9 mouse cellular contexts compared by ENCODE assay signal in the genomic region with DNA sequence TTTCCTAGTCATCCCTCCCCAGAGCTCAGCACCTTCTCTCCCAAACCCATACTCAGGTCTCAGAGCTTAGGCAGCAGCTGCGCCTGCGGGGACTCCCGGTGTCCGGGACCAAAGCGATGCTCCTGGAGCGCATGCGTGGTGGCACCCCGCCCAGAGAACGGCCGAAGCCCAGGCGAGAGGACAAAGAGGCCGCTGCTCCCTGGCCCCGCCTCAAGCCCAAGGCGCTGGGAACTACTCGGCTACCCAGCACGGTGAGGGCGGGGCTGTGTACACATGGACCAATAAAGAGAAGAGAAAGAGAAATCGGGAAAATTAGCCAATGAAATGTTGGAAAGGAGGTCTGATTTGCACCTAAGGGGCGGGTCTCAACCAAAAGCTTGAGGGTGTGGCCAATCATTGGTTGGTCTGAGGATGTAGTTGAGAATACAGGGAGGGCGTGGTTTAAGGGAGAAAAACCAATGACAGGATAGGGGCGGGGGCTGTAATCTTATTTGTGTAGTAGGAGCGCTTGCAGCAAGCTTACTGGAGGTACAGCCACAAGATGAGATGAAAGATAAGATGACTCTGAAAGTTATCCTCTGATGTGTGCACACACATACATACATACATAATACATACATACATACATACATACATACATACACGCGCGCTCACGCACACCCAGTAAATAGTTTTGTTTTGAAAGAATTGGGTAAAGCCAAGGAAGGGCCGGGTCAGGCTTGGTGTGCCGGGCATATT. TPM values are rescaled to one million over a fixed set of nuclear protein-coding genes. Genes with fewer than 3 reads are reported as not detected.
DNase-seq lines count a peak whose midpoint lies in the region; ATAC-seq and TF ChIP-seq lines count a peak whose summit lies in the region.
"Had no signal": no experiment of that assay in that cellular context is flagged by ENCODE, and none has a peak within 500 bp of the region (broad histone marks: within the 10 kb centered on the region; RNA-seq: fewer than 3 reads in every experiment).

No protein-coding gene starts in this region.

- H3K4me3 ChIP-seq in embryonic fibroblast, embryonic 13.5 days (ENCODE audit: insufficient read depth, low read length), result peak overlapping the region; percentile 54
- H3K4me3 ChIP-seq in heart, embryonic 10.5 days, result peak overlapping the region; percentile 61
- peak overlapping the region; percentile 46 for H3K4me3 ChIP-seq in kidney, embryonic 14.5 days (ENCODE audit: low read length)
- peak overlapping the region; percentile 43 for H3K4me3 ChIP-seq in limb, embryonic 14.5 days (replicated peaks; ENCODE audit: low read length)
- peak overlapping the region; percentile 48 for H3K4me3 ChIP-seq in midbrain, embryonic 16.5 days (ENCODE audit: low read depth, low read length)
- peak overlapping the region; percentile 43; the same call in 1 of the 2 replicates for H3K4me3 ChIP-seq in spleen, adult 2 months (ENCODE audit: extremely low read depth, insufficient read depth, insufficient read length)

- 5% methylated on average over 28 of the region's 28 CpGs for WGBS in heart, embryonic 10.5 days
- WGBS in kidney, embryonic 14.5 days, result 2% methylated on average over 28 of the region's 28 CpGs
- 1% methylated on average over 28 of the region's 28 CpGs for WGBS in limb, embryonic 14.5 days
- WGBS in midbrain, embryonic 16.5 days, result under 1% methylated on average over 28 of the region's 28 CpGs
- WGBS in spleen, adult 2 months, result 14% methylated on average over 28 of the region's 28 CpGs

- no peaks in the 10 kb centered on the region for H3K9me3 ChIP-seq in heart, embryonic 10.5 days
- no peaks in the 10 kb centered on the region for H3K9me3 ChIP-seq in kidney, embryonic 14.5 days (ENCODE audit: control insufficient read depth, low read length)
- H3K9me3 ChIP-seq in limb, embryonic 14.5 days (ENCODE audit: control insufficient read depth, low read length), result no peaks in the 10 kb centered on the region
- H3K9me3 ChIP-seq in midbrain, embryonic 16.5 days (replicated peaks; ENCODE audit: control insufficient read depth, low read length, poor library complexity, severe bottlenecking), result no peaks in the 10 kb centered on the region
- H3K9me3 ChIP-seq: G1E had no signal

- peak; percentile 92 for TF ChIP-seq POLR2A in embryonic fibroblast, embryonic 13.5 days (IDR thresholded peaks at IDR 0.05; ENCODE audit: low read depth, low read length)
- TF ChIP-seq POLR2A in limb, embryonic 14.5 days (IDR thresholded peaks at IDR 0.05; ENCODE audit: borderline replicate concordance, extremely low read depth, insufficient read depth, insufficient read length), result peak; percentile 94; the same call in 1 of the 2 replicates
- TF ChIP-seq POLR2A in spleen, adult 2 months (IDR thresholded peaks at IDR 0.05; ENCODE audit: low read depth, low read length), result peak; percentile 4; the same call in 1 of the 2 replicates

- H3K4me2 ChIP-seq in kidney, embryonic 14.5 days (replicated peaks; ENCODE audit: low read depth, low read length), result peak overlapping the region; percentile 82
- peak overlapping the region; percentile 77 for H3K4me2 ChIP-seq in limb, embryonic 14.5 days (replicated peaks; ENCODE audit: low read depth, low read length, severe bottlenecking)
- peak overlapping the region; percentile 77 for H3K4me2 ChIP-seq in midbrain, embryonic 16.5 days (ENCODE audit: low read length)

- peak overlapping the region; percentile 43 for H3K27ac ChIP-seq in embryonic fibroblast, embryonic 13.5 days (ENCODE audit: insufficient read depth, low read length)
- peak overlapping the region; percentile 90 for H3K27ac ChIP-seq in heart, embryonic 10.5 days
- peak overlapping the region; percentile 92 for H3K27ac ChIP-seq in kidney, embryonic 14.5 days (ENCODE audit: low read depth, low read length)
- peak overlapping the region; percentile 82 for H3K27ac ChIP-seq in limb, embryonic 14.5 days (replicated peaks; ENCODE audit: low read depth, low read length)
- peak overlapping the region; percentile 89 for H3K27ac ChIP-seq in midbrain, embryonic 16.5 days (ENCODE audit: low read length)
- no peak overlapping the region for H3K27ac ChIP-seq in spleen, adult 2 months (ENCODE audit: insufficient read depth, low read length)

- TF ChIP-seq CTCF in embryonic fibroblast, embryonic 13.5 days (IDR thresholded peaks at IDR 0.05; ENCODE audit: borderline replicate concordance, insufficient read depth, low read length), result no peak
- TF ChIP-seq CTCF in spleen, adult 2 months (IDR thresholded peaks at IDR 0.05; ENCODE audit: extremely low read depth, insufficient read depth, insufficient read length, insufficient replicate concordance), result no peak

- peak overlapping the region; percentile 76 for H3K9ac ChIP-seq in kidney, embryonic 14.5 days (ENCODE audit: low read depth, low read length)
- H3K9ac ChIP-seq in limb, embryonic 14.5 days (ENCODE audit: low read depth, low read length, severe bottlenecking), result peak overlapping the region; percentile 60
- peak overlapping the region; percentile 77 for H3K9ac ChIP-seq in midbrain, embryonic 16.5 days (ENCODE audit: low read depth, low read length)

- no peaks in the 10 kb centered on the region for H3K36me3 ChIP-seq in heart, embryonic 10.5 days
- H3K36me3 ChIP-seq in kidney, embryonic 14.5 days (ENCODE audit: control insufficient read depth, insufficient read depth, low read length), result no peaks in the 10 kb centered on the region
- no peaks in the 10 kb centered on the region for H3K36me3 ChIP-seq in limb, embryonic 14.5 days (ENCODE audit: control insufficient read depth, insufficient read depth, low read length)
- H3K36me3 ChIP-seq in midbrain, embryonic 16.5 days (ENCODE audit: control insufficient read depth, insufficient read depth, low read length), result no peaks in the 10 kb centered on the region
- no peaks in the 10 kb centered on the region for H3K36me3 ChIP-seq in spleen, adult 2 months (ENCODE audit: control insufficient read depth, insufficient read depth, low read length)
- H3K36me3 ChIP-seq: G1E had no signal

- peak; percentile 68 to 69 for DNase-seq in B cell, adult 2 months
- peak; percentile 99 for DNase-seq in brain, adult 2 months (ENCODE audit: low read depth, low spot score)
- DNase-seq in heart, embryonic 10.5 days (ENCODE audit: low spot score), result peak; percentile 98
- DNase-seq in limb, embryonic 14.5 days (ENCODE audit: low spot score), result peak; percentile 100
- peak; percentile 74 to 79 for DNase-seq in spleen, adult 2 months (ENCODE audit: low read depth in 1 of 2, low spot score in 2 of 2)

- peaks cover 8% of the 10 kb centered on the region; the same call in 1 of the 2 replicates for H3K27me3 ChIP-seq in heart, embryonic 10.5 days (ENCODE audit: insufficient read depth, poor library complexity, severe bottlenecking)
- no peaks in the 10 kb centered on the region for H3K27me3 ChIP-seq in kidney, embryonic 14.5 days (ENCODE audit: control insufficient read depth, insufficient read depth, low read length)
- H3K27me3 ChIP-seq in limb, embryonic 14.5 days (ENCODE audit: control insufficient read depth, insufficient read depth, low read length), result no peaks in the 10 kb centered on the region
- H3K27me3 ChIP-seq in midbrain, embryonic 16.5 days (ENCODE audit: control insufficient read depth, insufficient read depth, low read depth, low read length), result no peaks in the 10 kb centered on the region
- H3K27me3 ChIP-seq in spleen, adult 2 months (ENCODE audit: control insufficient read depth, insufficient read depth, low read length), result no peaks in the 10 kb centered on the region

- no peaks in the 10 kb centered on the region for H3K4me1 ChIP-seq in embryonic fibroblast, embryonic 13.5 days (ENCODE audit: control insufficient read depth, insufficient read depth, low read length)
- H3K4me1 ChIP-seq in heart, embryonic 10.5 days, result peaks cover 64% of the 10 kb centered on the region
- peaks cover 46% of the 10 kb centered on the region for H3K4me1 ChIP-seq in kidney, embryonic 14.5 days (ENCODE audit: control insufficient read depth, insufficient read depth, low read length)
- H3K4me1 ChIP-seq in limb, embryonic 14.5 days (ENCODE audit: control insufficient read depth, insufficient read depth, low read length), result peaks cover 28% of the 10 kb centered on the region
- peaks cover 17% of the 10 kb centered on the region for H3K4me1 ChIP-seq in midbrain, embryonic 16.5 days (ENCODE audit: control insufficient read depth, insufficient read depth, low read length)
- H3K4me1 ChIP-seq in spleen, adult 2 months (ENCODE audit: control insufficient read depth, insufficient read depth, insufficient read length), result peaks cover 6% of the 10 kb centered on the region; the same call in 1 of the 2 replicates

- ATAC-seq in kidney, embryonic 14.5 days (ENCODE audit: low FRiP score, low TSS enrichment), result peak; percentile 94
- ATAC-seq in limb, embryonic 14.5 days (ENCODE audit: low FRiP score, low read depth), result peak; percentile 91
- peak; percentile 92 for ATAC-seq in midbrain, embryonic 16.5 days

RNA-seq across cellular contexts. Expression of a gene that starts 3.8 kb away (rescaled TPM):
- polyA plus RNA-seq in embryonic fibroblast, embryonic 13.5 days (2011; ENCODE audit: insufficient read length, low read depth, missing spikeins), result 0.70 and 1.8 TPM in 2 replicates
- 1.9 and 2.3 TPM in 2 replicates for polyA plus RNA-seq in heart, embryonic 10.5 days (2016; fragmentation: Nextera tagmentation; extraction: Ambion mirVana)
- polyA plus RNA-seq in kidney, embryonic 14.5 days (2014; fragmentation: Nextera tagmentation; extraction: Ambion mirVana), result 3.6 and 5.0 TPM in 2 replicates
- polyA plus RNA-seq in limb, embryonic 14.5 days (2012; rRNA removed), result 34.6 and 43.9 TPM in 2 replicates
- polyA plus RNA-seq in limb, embryonic 14.5 days (2014; fragmentation: Nextera tagmentation; extraction: Ambion mirVana), result 15.7 and 19.8 TPM in 2 replicates
- polyA plus RNA-seq in midbrain, embryonic 16.5 days (2015; fragmentation: Nextera tagmentation; extraction: Ambion mirVana), result 3.4 and 4.6 TPM in 2 replicates
- polyA plus RNA-seq in spleen, adult 2 months (2012; rRNA removed), result 2.5 and 2.7 TPM in 2 replicates
- polyA plus RNA-seq: G1E had no signal

RNA-seq across cellular contexts. Expression of a gene that starts 16.3 kb away (rescaled TPM):
- 0.15 and 0.37 TPM in 2 replicates for polyA plus RNA-seq in embryonic fibroblast, embryonic 13.5 days (2011; ENCODE audit: insufficient read length, low read depth, missing spikeins)
- polyA plus RNA-seq in heart, embryonic 10.5 days (2016; fragmentation: Nextera tagmentation; extraction: Ambion mirVana), result 17.6 and 20.5 TPM in 2 replicates
- 12.1 and 18.7 TPM in 2 replicates for polyA plus RNA-seq in kidney, embryonic 14.5 days (2014; fragmentation: Nextera tagmentation; extraction: Ambion mirVana)
- polyA plus RNA-seq in limb, embryonic 14.5 days (2012; rRNA removed), result 14.1 and 16.7 TPM in 2 replicates
- 11.0 and 11.8 TPM in 2 replicates for polyA plus RNA-seq in limb, embryonic 14.5 days (2014; fragmentation: Nextera tagmentation; extraction: Ambion mirVana)
- 17.2 and 18.5 TPM in 2 replicates for polyA plus RNA-seq in midbrain, embryonic 16.5 days (2015; fragmentation: Nextera tagmentation; extraction: Ambion mirVana)
- polyA plus RNA-seq in spleen, adult 2 months (2012; rRNA removed), result 18.8 and 20.1 TPM in 2 replicates

RNA-seq across cellular contexts. Expression of a gene that starts 22.0 kb away (rescaled TPM):
- not detected in 2 replicates for polyA plus RNA-seq in embryonic fibroblast, embryonic 13.5 days (2011; ENCODE audit: insufficient read length, low read depth, missing spikeins)
- 0.25 and 0.49 TPM in 2 replicates for polyA plus RNA-seq in heart, embryonic 10.5 days (2016; fragmentation: Nextera tagmentation; extraction: Ambion mirVana)
- 0.11 and 0.23 TPM in 2 replicates for polyA plus RNA-seq in kidney, embryonic 14.5 days (2014; fragmentation: Nextera tagmentation; extraction: Ambion mirVana)
- polyA plus RNA-seq in limb, embryonic 14.5 days (2012; rRNA removed), result 0.33 and 0.43 TPM in 2 replicates
- polyA plus RNA-seq in limb, embryonic 14.5 days (2014; fragmentation: Nextera tagmentation; extraction: Ambion mirVana), result 0.39 TPM in 1 of 2 replicates, not detected in the other
- polyA plus RNA-seq in midbrain, embryonic 16.5 days (2015; fragmentation: Nextera tagmentation; extraction: Ambion mirVana), result not detected in 2 replicates
- polyA plus RNA-seq in spleen, adult 2 months (2012; rRNA removed), result 0.46 and 0.63 TPM in 2 replicates

RNA-seq across cellular contexts. Expression of a gene that starts 22.6 kb away (rescaled TPM):
- polyA plus RNA-seq in embryonic fibroblast, embryonic 13.5 days (2011; ENCODE audit: insufficient read length, low read depth, missing spikeins), result not detected in 2 replicates
- polyA plus RNA-seq in heart, embryonic 10.5 days (2016; fragmentation: Nextera tagmentation; extraction: Ambion mirVana), result 1.1 and 1.3 TPM in 2 replicates
- 0.26 and 0.31 TPM in 2 replicates for polyA plus RNA-seq in kidney, embryonic 14.5 days (2014; fragmentation: Nextera tagmentation; extraction: Ambion mirVana)
- 1.1 and 1.4 TPM in 2 replicates for polyA plus RNA-seq in limb, embryonic 14.5 days (2012; rRNA removed)
- polyA plus RNA-seq in limb, embryonic 14.5 days (2014; fragmentation: Nextera tagmentation; extraction: Ambion mirVana), result 2.2 and 2.9 TPM in 2 replicates
- 0.16 TPM in 2 replicates for polyA plus RNA-seq in midbrain, embryonic 16.5 days (2015; fragmentation: Nextera tagmentation; extraction: Ambion mirVana)
- 0.04 TPM in 1 of 2 replicates, not detected in the other for polyA plus RNA-seq in spleen, adult 2 months (2012; rRNA removed)
- polyA plus RNA-seq: G1E had no signal

RNA-seq across cellular contexts. Expression of a gene that starts 26.5 kb away (rescaled TPM):
- polyA plus RNA-seq in embryonic fibroblast, embryonic 13.5 days (2011; ENCODE audit: insufficient read length, low read depth, missing spikeins), result not detected in 2 replicates
- polyA plus RNA-seq in heart, embryonic 10.5 days (2016; fragmentation: Nextera tagmentation; extraction: Ambion mirVana), result not detected in 2 replicates
- 0.14 TPM in 2 replicates for polyA plus RNA-seq in kidney, embryonic 14.5 days (2014; fragmentation: Nextera tagmentation; extraction: Ambion mirVana)
- 1.0 and 1.9 TPM in 2 replicates for polyA plus RNA-seq in limb, embryonic 14.5 days (2012; rRNA removed)
- 1.2 and 1.8 TPM in 2 replicates for polyA plus RNA-seq in limb, embryonic 14.5 days (2014; fragmentation: Nextera tagmentation; extraction: Ambion mirVana)
- not detected in 2 replicates for polyA plus RNA-seq in midbrain, embryonic 16.5 days (2015; fragmentation: Nextera tagmentation; extraction: Ambion mirVana)
- polyA plus RNA-seq in spleen, adult 2 months (2012; rRNA removed), result 0.71 and 1.1 TPM in 2 replicates
- polyA plus RNA-seq: G1E had no signal

Comparison
In these comparisons a context has a peak if more than half of its experiments do, and no peak if none do; other contexts are left out.
1. POLR2A ChIP-seq: peak in every context shown above with its lines; median percentile 94 in limb, embryonic 14.5 days; 92 in embryonic fibroblast, embryonic 13.5 days; 4 in spleen, adult 2 months.